Mouse (Mus musculus) forebrain, embryonic 12.5 days (tissue): ENCODE results near the gene Zbtb4. TPM values are rescaled to one million over a fixed set of nuclear protein-coding genes. Genes with fewer than 3 reads are reported as not detected.
"Not testable (repeated sequence)": the region's sequence is repeated elsewhere in the genome, so short reads cannot be mapped to it uniquely, and the experiment has no call there.

Source experiments
- ATAC-seq: fragments of 200-750 bp; cut with Nextera tagmentation; 2 replicates; pipeline ENCODE4 v1.8.0; 2017; ENCODE audit warnings: moderate TSS enrichment; ENCODE audit not compliant: low FRiP score
- H3K27ac ChIP-seq: fragments of 300-500 bp; sonication (generic); 2 replicates; pipeline ENCODE4 v1.5.1; 2016; ENCODE audit warnings: mild to moderate bottlenecking
- H3K27me3 ChIP-seq: fragments of 300-500 bp; sonication (generic); 2 replicates; pipeline ENCODE4 v1.6.1; 2016; ENCODE audit warnings: mild to moderate bottlenecking
- H3K36me3 ChIP-seq: fragments of 300-500 bp; sonication (generic); replicated peaks from 2 replicates; pipeline ENCODE4 v1.6.1; 2016; ENCODE audit warnings: mild to moderate bottlenecking
- H3K4me1 ChIP-seq: fragments of 300-500 bp; sonication (generic); 2 replicates; pipeline ENCODE4 v1.6.1; 2016
- H3K4me2 ChIP-seq: fragments of 300-500 bp; sonication (generic); 2 replicates; pipeline ENCODE4 v1.6.1; 2016; ENCODE audit warnings: mild to moderate bottlenecking, moderate library complexity
- H3K4me3 ChIP-seq: fragments of 300-500 bp; sonication (generic); replicated peaks from 2 replicates; pipeline ENCODE4 v1.5.1; 2016; ENCODE audit warnings: mild to moderate bottlenecking
- H3K9ac ChIP-seq: fragments of 300-500 bp; sonication (generic); 2 replicates; pipeline ENCODE4 v1.6.1; 2016; ENCODE audit warnings: mild to moderate bottlenecking
- H3K9me3 ChIP-seq: fragments of 300-500 bp; sonication (generic); 2 replicates; pipeline ENCODE4 v1.6.1; 2016
- WGBS: fragments of 180-500 bp; shearing (Covaris S2); methylation state at CpG from one replicate; pipeline ENCODE4 v1.1.7; 2016; 5-methylcytosine and 5-hydroxymethylcytosine counted together
- polyA plus RNA-seq: library from polyadenylated mRNA; unstranded; fragments of >200 nt; fragmentation: Nextera tagmentation; extraction: Ambion mirVana; gene quantifications from 2 replicates; pipeline ENCODE4 v1.2.1, GENCODE M21; 2016

The Zbtb4 gene
- polyA plus RNA-seq: 1.3 and 1.5 TPM in 2 replicates

DNA sequence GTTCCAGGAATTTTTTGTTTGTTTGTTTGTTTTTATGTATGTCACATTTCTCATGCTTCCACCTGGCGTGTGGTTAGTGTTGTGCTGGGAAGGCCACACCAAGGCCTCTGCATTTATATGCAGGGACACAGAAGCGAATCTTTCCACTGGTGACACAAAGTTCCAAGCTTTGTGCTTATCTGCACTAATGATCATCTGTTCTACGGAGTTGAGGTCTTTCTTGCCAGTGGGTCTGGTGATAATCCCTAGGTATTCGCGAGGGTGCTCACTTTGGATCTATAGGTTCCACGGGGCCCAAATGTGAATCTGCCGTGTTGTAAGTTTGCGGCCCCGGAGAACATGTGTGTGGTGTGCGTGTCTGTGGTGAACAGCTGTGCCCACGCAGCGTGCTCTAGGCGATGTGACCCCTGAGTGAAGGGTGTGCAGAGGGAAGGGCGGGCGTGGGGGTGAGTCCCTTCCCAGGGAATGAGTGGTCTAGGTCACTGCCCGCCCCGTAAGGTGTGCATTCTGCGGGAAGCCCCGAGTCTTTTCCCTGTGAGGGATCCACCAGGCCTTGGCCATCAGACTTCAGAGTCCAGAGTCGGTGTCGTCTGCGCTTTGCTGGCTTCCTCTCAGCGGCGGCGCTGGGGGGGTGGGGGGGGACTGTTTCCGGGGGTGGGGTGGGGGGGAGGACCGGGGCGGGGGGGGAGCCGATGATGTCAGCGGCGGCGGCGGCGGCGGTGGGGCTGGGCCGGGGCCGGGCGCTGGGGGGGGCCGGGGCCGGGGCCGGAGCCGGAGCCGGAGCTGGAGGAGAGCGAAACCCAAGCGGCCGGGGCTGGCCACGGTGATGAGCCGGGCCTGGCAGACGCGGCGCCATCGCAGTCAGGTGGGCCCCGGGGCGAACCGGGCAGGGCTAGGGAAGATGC is at the start of gene Zbtb4:
Zbtb4 (plus strand) TSS at position 692 of the 905 bp plus-strand sequence.
- Histone ChIP-seq H3K27ac (peak within 1 kb of the TSS; percentile 73), H3K4me3 (peak within 1 kb of the TSS; percentile 83), H3K9ac (peak within 1 kb of the TSS; percentile 88), H3K27me3 (0 out of 2 replicates have a peak, but pooled peaks cover 4% of the 10 kb centered on the region), H3K4me2 (peak within 1 kb of the TSS; percentile 78), H3K36me3 (no peaks in the 10 kb centered on the region), H3K9me3 (no peaks in the 10 kb centered on the region), H3K4me1 (peaks cover 28% of the 10 kb centered on the region)
- WGBS: 29% methylated on average over 31 of the region's 55 CpGs
- ATAC-seq: peak; percentile 70

DNA sequence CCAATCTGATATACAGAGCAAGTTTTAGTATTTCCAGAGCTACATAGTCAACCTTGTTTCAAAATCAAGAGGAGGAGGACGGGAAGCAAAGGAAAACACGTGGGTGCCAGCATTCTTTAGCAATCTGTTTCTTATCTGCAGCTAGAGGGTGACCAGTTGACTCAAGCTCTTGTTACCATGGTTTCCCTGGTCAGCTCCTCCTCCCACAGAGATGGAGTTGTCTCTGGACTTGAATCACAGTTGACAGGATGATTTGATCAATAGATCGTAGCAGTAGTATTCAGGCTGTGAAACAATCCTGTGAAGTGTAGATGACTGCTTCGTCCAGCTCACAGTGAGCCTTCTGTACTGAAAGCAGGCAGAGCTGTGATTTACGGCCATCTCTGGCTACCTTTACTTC is 49.8 kb upstream of the Zbtb4 start:
- no peaks in the 10 kb centered on the region for H3K9me3 ChIP-seq
- no peak overlapping the region for H3K9ac ChIP-seq
- 50% methylated on average over 5 of the region's 5 CpGs for WGBS
- no peak overlapping the region for H3K4me3 ChIP-seq
- H3K4me2 ChIP-seq: no peak overlapping the region
- no peaks in the 10 kb centered on the region for H3K36me3 ChIP-seq
- no peak for ATAC-seq
- H3K27ac ChIP-seq: no peak overlapping the region
- peaks cover 5% of the 10 kb centered on the region; the same call in 1 of the 2 replicates for H3K4me1 ChIP-seq
- no peaks in the 10 kb centered on the region for H3K27me3 ChIP-seq

DNA sequence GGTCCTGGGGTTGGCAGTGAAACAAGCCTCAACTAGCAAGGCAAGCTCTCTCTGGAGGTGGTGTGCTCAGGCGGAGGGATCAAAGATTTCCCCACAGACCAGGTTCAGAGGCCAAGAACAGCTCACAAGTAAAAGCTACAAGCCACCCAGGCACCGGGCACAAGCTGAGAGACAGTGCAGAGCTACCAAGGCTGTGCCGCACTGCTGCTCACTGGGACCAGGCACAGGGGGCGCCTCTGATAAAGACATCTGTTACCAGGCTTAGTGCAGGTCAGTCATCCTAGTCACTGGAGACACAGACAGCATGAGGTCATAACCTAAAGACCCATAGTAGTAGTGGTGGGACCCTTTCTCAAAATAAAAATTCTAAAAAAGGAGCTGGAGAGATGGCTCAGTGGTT is 48.8 kb upstream of the Zbtb4 start:
- Histone ChIP-seq H3K4me2 (no peak overlapping the region), H3K9ac (no peak overlapping the region), H3K36me3 (no peaks in the 10 kb centered on the region), H3K4me1 (peaks cover 5% of the 10 kb centered on the region; the same call in 1 of the 2 replicates), H3K4me3 (no peak overlapping the region), H3K27me3 (no peaks in the 10 kb centered on the region), H3K27ac (no peak overlapping the region), H3K9me3 (no peaks in the 10 kb centered on the region)
- 72% methylated on average over 4 of the region's 4 CpGs for WGBS
- no peak for ATAC-seq

GRCm38 (mm10) chr11:69718661-69719060 is 47.1 kb upstream of the Zbtb4 start:
- H3K4me3 ChIP-seq: no peak overlapping the region
- no peaks in the 10 kb centered on the region for H3K36me3 ChIP-seq
- 23% methylated on average over 15 of the region's 15 CpGs for WGBS
- no peak for ATAC-seq
- H3K9me3 ChIP-seq: no peaks in the 10 kb centered on the region
- no peaks in the 10 kb centered on the region for H3K27me3 ChIP-seq
- no peak overlapping the region for H3K27ac ChIP-seq
- peaks cover 5% of the 10 kb centered on the region; the same call in 1 of the 2 replicates for H3K4me1 ChIP-seq
- H3K4me2 ChIP-seq: peak overlapping the region; percentile 6
- no peak overlapping the region for H3K9ac ChIP-seq

DNA sequence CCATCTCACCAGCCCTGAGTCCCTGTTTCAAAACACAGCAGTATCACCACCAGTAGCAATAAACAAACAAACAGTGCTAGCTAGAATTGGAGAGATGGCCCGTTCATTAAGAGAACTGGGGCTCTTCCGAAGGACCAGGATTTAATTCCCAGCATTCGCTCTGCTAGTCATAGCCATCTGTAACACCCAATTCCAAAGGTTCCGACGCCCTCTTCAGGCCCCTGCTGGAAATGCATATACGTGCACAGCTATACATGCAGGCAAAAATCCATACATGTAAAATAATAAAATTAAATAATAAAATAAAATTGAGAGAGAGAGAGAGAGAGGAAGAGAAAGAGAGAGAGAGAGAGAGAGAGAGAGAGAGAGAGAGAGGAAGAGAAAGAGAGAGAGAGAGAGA is 46.3 kb upstream of the Zbtb4 start:
- Histone ChIP-seq H3K27ac (no peak overlapping the region), H3K4me3 (no peak overlapping the region), H3K9me3 (no peaks in the 10 kb centered on the region), H3K4me2 (no peak overlapping the region), H3K9ac (no peak overlapping the region), H3K4me1 (peaks cover 5% of the 10 kb centered on the region; the same call in 1 of the 2 replicates), H3K27me3 (no peaks in the 10 kb centered on the region), H3K36me3 (no peaks in the 10 kb centered on the region)
- 70% methylated on average over 6 of the region's 6 CpGs for WGBS
- ATAC-seq: no peak

DNA sequence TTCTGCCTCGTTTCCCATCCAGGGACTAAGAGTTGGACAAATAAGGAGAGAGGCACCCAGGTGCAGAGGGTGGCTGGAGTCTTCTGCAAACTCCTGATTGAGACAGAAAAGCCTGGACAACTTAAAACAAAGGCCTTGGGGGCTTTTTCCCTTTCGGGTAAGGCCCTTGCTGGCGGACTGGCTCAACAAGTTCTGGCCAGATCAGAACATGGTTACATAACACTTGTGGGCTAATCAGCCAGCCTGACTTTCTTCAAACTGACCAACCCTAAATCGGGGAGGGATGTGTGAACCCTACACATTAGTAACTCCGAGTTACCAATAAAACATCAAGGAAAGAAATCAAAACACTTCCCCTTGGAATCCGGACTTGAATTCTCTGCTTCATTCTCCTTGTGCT is 44.9 kb upstream of the Zbtb4 start:
- ATAC-seq: no peak
- no peak overlapping the region for H3K4me2 ChIP-seq
- 81% methylated on average over 6 of the region's 6 CpGs for WGBS

GRCm38 (mm10) chr11:69723074-69723473 is 42.6 kb upstream of the Zbtb4 start:
- H3K36me3 ChIP-seq: no peaks in the 10 kb centered on the region
- ATAC-seq: no peak
- no peaks in the 10 kb centered on the region for H3K9me3 ChIP-seq
- H3K4me2 ChIP-seq: no peak overlapping the region
- H3K4me3 ChIP-seq: no peak overlapping the region
- no peaks in the 10 kb centered on the region for H3K27me3 ChIP-seq
- no peak overlapping the region for H3K9ac ChIP-seq
- 63% methylated on average over 2 of the region's 2 CpGs for WGBS
- H3K4me1 ChIP-seq: peaks cover 5% of the 10 kb centered on the region; the same call in 1 of the 2 replicates
- no peak overlapping the region for H3K27ac ChIP-seq

More for the DNA sequence above, 44.9 kb upstream of the Zbtb4 start:
- H3K4me1 ChIP-seq: peaks cover 5% of the 10 kb centered on the region; the same call in 1 of the 2 replicates
- no peak overlapping the region for H3K9ac ChIP-seq
- H3K4me3 ChIP-seq: no peak overlapping the region
- H3K27me3 ChIP-seq: no peaks in the 10 kb centered on the region
- H3K27ac ChIP-seq: no peak overlapping the region
- no peaks in the 10 kb centered on the region for H3K9me3 ChIP-seq
- no peaks in the 10 kb centered on the region for H3K36me3 ChIP-seq

DNA sequence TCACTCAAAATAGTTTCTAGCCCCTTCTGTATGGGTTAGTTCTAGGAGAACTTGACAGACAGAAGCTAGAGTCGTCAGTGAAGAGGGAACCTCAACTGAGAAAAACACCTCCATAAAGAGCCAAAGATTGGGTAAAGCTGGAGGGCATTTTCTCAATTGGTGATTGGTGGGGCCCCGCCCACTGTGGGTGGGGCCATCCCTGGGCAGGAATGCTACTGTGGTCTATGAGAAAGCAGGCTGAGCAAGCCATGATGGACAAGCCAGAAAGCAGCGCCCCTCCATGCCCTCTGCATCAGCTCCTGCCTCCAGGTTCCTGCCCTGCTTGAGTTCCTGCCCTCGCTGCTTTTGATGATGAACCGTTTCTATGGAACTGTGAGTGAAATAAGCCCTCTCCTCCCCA is 39.8 kb upstream of the Zbtb4 start:
- Histone ChIP-seq H3K9ac (no peak overlapping the region), H3K9me3 (no peaks in the 10 kb centered on the region), H3K27me3 (no peaks in the 10 kb centered on the region), H3K27ac (no peak overlapping the region), H3K36me3 (no peaks in the 10 kb centered on the region), H3K4me2 (no peak overlapping the region), H3K4me1 (no peaks in the 10 kb centered on the region), H3K4me3 (no peak overlapping the region)
- 39% methylated on average over 5 of the region's 5 CpGs for WGBS
- no peak for ATAC-seq

GRCm38 (mm10) chr11:69729063-69729462 is 36.6 kb upstream of the Zbtb4 start:
- Histone ChIP-seq H3K4me2 (no peak overlapping the region), H3K4me3 (no peak overlapping the region), H3K4me1 (no peaks in the 10 kb centered on the region), H3K9me3 (no peaks in the 10 kb centered on the region), H3K36me3 (peaks cover 7% of the 10 kb centered on the region), H3K27ac (no peak overlapping the region), H3K27me3 (no peaks in the 10 kb centered on the region), H3K9ac (no peak overlapping the region)
- no peak for ATAC-seq
- 13% methylated on average over 3 of the region's 3 CpGs for WGBS

DNA sequence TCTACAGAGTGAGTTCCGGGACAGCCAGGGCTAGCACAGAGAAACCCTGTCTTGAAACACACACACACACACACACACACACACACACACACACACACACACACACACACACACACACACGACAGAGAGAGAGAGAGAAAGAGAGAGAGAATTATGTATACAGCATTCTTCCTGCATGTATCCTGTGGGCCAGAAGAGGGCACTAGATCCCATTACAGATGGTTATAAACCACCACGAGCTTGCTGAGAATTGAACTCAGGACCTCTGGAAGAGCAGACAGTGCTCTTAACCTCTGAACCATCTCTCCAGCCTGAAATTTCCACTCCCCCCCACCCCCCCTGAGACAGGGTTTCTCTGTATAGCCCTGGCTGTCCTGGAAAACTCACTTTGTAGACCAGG is 34.3 kb upstream of the Zbtb4 start:
- ATAC-seq: not testable (repeated sequence)

GRCm38 (mm10) chr11:69751635-69752034 is 14.1 kb upstream of the Zbtb4 start:
- Histone ChIP-seq H3K9me3 (no peaks in the 10 kb centered on the region), H3K36me3 (peaks cover 17% of the 10 kb centered on the region), H3K4me2 (no peak overlapping the region), H3K27ac (no peak overlapping the region), H3K4me1 (peaks cover 37% of the 10 kb centered on the region), H3K27me3 (no peaks in the 10 kb centered on the region), H3K4me3 (no peak overlapping the region), H3K9ac (no peak overlapping the region)
- ATAC-seq: no peak
- WGBS: 86% methylated on average over 3 of the region's 3 CpGs

More for the DNA sequence above, 34.3 kb upstream of the Zbtb4 start:
- 91% methylated on average over 2 of the region's 3 CpGs for WGBS
- not testable (repeated sequence) for H3K27ac ChIP-seq, H3K4me1 ChIP-seq, H3K4me3 ChIP-seq, H3K27me3 ChIP-seq, H3K9ac ChIP-seq, H3K9me3 ChIP-seq, H3K4me2 ChIP-seq
- H3K36me3 ChIP-seq: peaks cover 31% of the 10 kb centered on the region

GRCm38 (mm10) chr11:69752686-69753085 is 13.0 kb upstream of the Zbtb4 start:
- H3K9ac ChIP-seq: no peak overlapping the region
- no peak overlapping the region for H3K27ac ChIP-seq
- ATAC-seq: no peak
- peaks cover 48% of the 10 kb centered on the region for H3K4me1 ChIP-seq
- H3K9me3 ChIP-seq: no peaks in the 10 kb centered on the region
- H3K27me3 ChIP-seq: no peaks in the 10 kb centered on the region
- peaks cover 7% of the 10 kb centered on the region for H3K36me3 ChIP-seq
- no peak overlapping the region for H3K4me2 ChIP-seq
- H3K4me3 ChIP-seq: no peak overlapping the region

- peaks cover 48% of the 10 kb centered on the region for H3K4me1 ChIP-seq
- ATAC-seq: no peak
- H3K4me2 ChIP-seq: peak overlapping the region; percentile 8; the same call in 1 of the 2 replicates
- no peak overlapping the region for H3K4me3 ChIP-seq
- H3K9ac ChIP-seq: no peak overlapping the region
- no peak overlapping the region for H3K27ac ChIP-seq
- H3K9me3 ChIP-seq: no peaks in the 10 kb centered on the region
- WGBS: 88% methylated on average over 5 of the region's 5 CpGs
- no peaks in the 10 kb centered on the region for H3K27me3 ChIP-seq
- H3K36me3 ChIP-seq: no peaks in the 10 kb centered on the region
These were observed 11.5 kb upstream of the Zbtb4 start for GRCm38 (mm10) chr11:69754233-69754632.
